In the genomic region with DNA sequence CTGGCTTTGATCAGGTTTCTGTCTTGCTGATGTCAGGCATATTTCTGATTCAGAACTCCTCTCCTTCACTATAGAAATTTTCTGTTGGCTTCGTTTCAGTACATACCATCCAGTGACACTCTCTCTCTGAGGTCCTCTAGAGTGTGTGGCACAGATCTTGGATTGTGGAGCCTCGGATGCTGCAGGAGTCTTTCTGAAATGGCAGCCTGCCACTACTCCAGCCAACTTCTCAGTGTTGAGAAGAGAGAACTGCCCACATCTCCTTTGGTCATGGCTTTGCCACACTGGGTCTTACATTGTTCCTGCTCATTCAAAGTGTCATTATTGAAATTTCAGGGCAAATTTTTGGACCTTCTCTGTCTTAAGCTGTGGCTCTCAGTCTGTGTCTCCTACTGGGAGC, we compare ENCODE assay signal across 24 mouse cellular contexts.
"Had no signal": no experiment of that assay in that cellular context is flagged by ENCODE, and none has a peak within 500 bp of the region (broad histone marks: within the 10 kb centered on the region; RNA-seq: fewer than 3 reads in every experiment).

No protein-coding gene starts in this region.

- ATAC-seq: intestine, embryonic 16.5 days; liver, embryonic 12.5 days had no signal

- DNase-seq: gastrocnemius, postnatal 14 days; gastrocnemius, postnatal 36 days; heart, adult 11 months; heart, adult 2 months; heart, postnatal 14 days; heart, postnatal 36 days; kidney, adult 11 months; kidney, adult 2 months; kidney, adult 9 months; kidney, postnatal 14 days; kidney, postnatal 36 days; layer of hippocampus, adult 9-11 months; layer of hippocampus, postnatal 36 days had no signal

- H3K27ac ChIP-seq: heart, adult 2 months; heart, embryonic 13.5 days; heart, embryonic 15.5 days; hindbrain, embryonic 15.5 days; kidney, embryonic 15.5 days; kidney, postnatal 0 days; limb, embryonic 13.5 days; limb, embryonic 15.5 days; liver, embryonic 12.5 days; liver, embryonic 14.5 days had no signal

- H3K9me3 ChIP-seq: heart, embryonic 13.5 days; heart, embryonic 15.5 days; hindbrain, embryonic 15.5 days; kidney, embryonic 15.5 days; limb, embryonic 13.5 days; limb, embryonic 15.5 days; liver, embryonic 12.5 days had no signal

- H3K27me3 ChIP-seq: heart, embryonic 13.5 days; heart, embryonic 15.5 days; hindbrain, embryonic 15.5 days; kidney, embryonic 15.5 days; limb, embryonic 13.5 days; limb, embryonic 15.5 days; liver, embryonic 12.5 days had no signal

- H3K36me3 ChIP-seq: heart, embryonic 13.5 days; heart, embryonic 15.5 days; hindbrain, embryonic 15.5 days; kidney, embryonic 15.5 days; limb, embryonic 13.5 days; limb, embryonic 15.5 days; liver, embryonic 12.5 days had no signal

- H3K4me3 ChIP-seq: heart, adult 2 months; heart, embryonic 13.5 days; heart, embryonic 15.5 days; hindbrain, embryonic 15.5 days; kidney, embryonic 15.5 days; limb, embryonic 13.5 days; limb, embryonic 15.5 days; liver, embryonic 12.5 days had no signal

- H3K4me1 ChIP-seq: heart, embryonic 13.5 days; heart, embryonic 15.5 days; hindbrain, embryonic 15.5 days; kidney, embryonic 15.5 days; limb, embryonic 13.5 days; limb, embryonic 15.5 days; liver, embryonic 12.5 days had no signal

- H3K4me2 ChIP-seq: heart, embryonic 11.5 days; heart, embryonic 13.5 days; heart, embryonic 15.5 days; hindbrain, embryonic 15.5 days; kidney, embryonic 15.5 days; limb, embryonic 13.5 days; limb, embryonic 15.5 days; liver, embryonic 12.5 days had no signal

- H3K9ac ChIP-seq: heart, embryonic 13.5 days; heart, embryonic 15.5 days; hindbrain, embryonic 15.5 days; kidney, embryonic 15.5 days; limb, embryonic 13.5 days; limb, embryonic 15.5 days; liver, embryonic 12.5 days; liver, embryonic 14.5 days had no signal
